Mouse (Mus musculus): ENCODE data around the gene Emilin3.

Emilin3 gene

DNA sequence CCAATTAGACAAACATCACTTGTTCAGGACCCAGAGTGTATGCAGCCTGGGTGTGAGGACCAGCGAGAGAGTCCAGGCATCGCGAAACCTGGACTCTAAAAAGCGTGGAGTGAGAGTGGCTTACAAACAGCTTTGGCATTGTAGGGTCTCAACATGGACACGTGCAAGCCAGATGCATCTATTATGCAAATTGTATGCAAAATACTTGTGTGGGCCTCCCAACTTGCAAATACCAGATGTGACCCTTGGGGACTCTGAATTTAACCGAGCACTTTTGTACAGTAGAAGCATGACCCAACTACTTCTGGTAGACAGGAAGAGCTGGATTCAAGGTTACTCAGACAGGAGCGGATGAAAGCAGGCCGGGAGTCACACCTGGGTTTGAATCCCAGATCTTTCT is 4.6 kb upstream of the Emilin3 start:
- no peak for DNase-seq (ENCODE audit: low read depth, low spot score)

DNA sequence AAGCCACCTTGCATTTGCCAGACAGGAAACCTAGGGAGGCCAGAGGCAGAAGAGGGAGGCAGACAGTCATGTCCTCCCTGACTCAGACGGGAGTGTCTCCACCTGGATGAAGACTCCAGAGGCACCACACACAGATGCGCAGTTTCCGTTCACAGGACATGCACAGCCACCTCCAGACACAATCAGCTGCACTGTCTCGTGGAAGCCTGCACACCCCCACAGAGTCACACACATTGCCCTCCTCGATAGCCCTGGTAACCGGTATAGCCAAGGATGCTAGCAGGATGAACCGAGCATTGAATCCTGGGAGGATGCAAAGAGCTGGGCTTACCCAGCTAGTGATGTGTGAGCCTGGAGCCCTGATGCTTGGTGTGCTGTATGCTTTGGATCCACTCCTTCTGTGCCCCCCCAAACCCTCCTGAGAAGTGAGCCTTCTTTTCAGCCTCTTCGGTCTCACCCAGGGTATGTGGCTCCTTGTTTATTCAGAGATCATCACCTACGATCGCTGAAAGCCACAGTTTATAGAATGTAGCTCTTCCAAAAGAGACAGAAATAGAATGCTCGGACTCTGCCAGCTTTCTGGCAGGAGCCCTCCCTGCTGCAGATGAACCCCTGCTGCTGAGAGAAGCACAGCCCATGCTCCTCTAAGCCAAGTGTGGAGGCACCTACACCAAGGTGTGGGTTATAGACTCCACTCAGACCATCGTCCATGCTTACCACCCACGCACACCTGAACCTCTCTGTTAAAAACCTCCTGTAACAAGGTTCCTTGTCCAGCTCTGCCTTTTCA is 3.9 kb upstream of the Emilin3 start:
- DNase-seq (ENCODE audit: low read depth, low spot score), result no peak

DNA sequence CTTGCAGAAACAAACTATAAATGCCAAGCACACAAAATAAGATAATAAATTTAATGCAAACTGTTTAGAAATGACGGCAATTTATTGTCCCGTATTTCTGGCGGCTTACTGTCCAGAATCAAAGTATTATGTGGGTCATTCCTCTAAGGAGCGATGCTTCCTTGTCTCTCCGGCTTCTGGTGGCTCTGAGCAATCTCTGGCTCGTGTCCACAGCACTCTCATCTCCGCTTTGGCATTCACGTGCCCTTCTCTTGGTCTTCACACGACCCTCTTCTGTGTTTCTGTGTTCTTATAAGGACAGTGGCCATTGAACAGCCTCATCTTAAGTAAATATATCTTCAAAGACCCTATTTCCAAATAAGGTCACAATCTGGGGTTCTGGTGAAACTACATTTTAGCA is 2.5 kb upstream of the Emilin3 start:
- DNase-seq (ENCODE audit: low read depth, low spot score), result no peak

DNA sequence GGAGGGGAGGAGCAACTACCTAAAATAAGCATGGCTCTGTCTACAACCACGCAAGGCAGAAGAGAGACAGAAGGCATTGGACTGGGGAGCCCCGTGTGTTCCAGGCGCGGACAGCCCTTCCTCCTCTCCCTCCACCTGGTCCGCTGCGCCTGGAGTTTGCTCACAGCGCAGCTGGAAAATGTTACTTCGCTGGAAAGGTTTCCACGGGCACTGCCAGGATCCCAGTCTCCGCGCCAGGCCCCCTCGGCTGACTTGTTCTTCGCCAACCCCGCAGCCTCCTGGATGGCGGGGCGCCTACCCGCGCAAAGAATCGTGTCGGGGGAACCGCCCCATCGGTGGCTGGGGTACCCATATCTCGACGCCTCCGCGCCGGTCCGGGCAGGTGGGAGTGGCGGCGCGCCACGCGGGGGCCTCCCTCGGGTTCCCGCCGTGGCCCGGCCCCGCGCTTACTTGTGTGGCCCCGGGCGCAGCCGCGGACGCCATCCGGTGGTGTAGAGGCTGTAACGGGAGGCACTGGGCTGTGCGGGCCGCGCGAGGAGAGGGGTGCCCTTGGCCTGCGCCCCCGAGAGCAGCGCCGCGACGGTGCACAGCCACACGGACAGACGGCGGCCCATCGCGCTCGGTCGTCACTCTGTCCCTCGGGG is 448 bp downstream of the Emilin3 start:
- DNase-seq (ENCODE audit: low read depth, low spot score), result no peak

DNA sequence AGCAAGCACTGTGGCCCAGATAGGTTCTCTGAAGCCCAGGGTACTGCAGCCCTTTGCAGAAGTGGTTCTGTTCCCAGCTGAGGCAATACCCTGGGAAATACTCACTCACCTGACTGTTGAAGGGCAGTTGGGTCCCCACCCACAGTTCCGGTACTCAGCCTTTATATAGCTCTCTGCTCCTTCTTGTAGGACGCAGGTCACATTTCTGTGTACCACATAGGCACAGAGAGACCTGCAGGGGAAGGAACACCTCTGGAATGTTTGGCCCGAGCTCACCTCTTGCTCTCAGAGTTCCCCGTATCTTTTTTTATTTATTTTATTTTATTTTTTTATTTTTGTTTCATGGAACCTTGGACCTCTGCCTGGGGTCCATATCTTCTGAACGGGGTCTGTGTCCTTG is 1.5 kb downstream of the Emilin3 start:
- DNase-seq (ENCODE audit: low read depth, low spot score), result no peak

DNA sequence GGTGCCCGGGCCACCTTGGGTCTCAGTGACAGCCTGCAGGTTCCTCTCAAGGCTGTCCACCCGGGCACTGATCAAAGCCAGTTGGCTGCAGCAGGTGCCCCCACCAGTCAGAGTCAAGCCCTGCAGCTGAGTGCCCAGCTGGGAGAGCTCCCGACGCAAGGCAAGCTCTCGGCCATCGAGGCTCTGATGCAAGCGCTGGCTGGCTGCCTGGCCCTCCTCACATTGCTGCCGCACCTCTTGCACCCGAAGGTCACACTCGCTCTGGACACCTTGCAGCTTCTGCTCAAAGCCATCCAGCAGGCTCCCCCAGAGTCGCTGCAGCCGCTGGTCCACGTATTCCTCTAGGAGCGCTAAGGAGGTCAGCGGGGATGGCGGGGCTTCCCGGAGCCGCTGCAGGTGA is 3.5 kb downstream of the Emilin3 start:
- no peak for DNase-seq (ENCODE audit: low read depth, low spot score)

DNA sequence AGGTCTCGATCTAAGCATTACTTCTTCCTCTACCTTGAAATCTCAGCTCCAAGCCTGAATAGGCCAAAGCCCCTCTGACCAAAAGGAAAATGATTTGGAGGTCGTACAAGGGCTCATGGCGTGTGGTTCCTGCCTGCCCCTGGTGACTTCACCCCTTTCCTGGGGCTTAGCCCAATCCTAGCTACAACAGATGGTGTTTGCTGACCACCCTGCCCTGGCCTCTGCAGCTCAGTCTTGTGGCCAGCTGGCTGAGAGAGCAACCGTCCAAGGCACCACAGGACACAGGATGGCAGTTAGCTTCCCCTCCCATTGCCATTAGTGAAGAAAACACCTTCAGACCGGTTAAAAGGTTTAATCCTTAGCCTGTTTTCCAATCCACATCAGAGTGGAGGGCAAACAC is 6.0 kb downstream of the Emilin3 start:
- DNase-seq (ENCODE audit: low read depth, low spot score), result no peak

DNA sequence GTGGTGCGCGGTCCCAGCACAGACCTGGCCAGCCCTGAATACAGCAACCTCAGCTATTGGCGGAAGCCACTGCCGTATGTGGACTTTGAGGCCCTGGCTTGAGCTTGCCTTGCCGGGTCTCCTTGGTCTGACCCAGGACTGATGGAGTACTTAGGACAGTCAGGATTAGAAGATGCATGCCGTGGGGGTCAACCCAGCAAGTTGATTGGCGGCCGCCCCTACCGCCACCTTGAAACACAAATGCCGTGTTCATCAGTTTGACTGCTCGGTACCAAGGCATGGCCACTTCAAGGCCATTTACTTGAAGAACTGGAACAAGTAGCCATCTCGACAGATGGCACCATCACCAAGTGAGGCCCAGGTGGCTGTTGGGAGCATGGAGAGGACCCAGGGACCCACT is 6.8 kb downstream of the Emilin3 start:
- no peak for DNase-seq (ENCODE audit: low read depth, low spot score)

DNA sequence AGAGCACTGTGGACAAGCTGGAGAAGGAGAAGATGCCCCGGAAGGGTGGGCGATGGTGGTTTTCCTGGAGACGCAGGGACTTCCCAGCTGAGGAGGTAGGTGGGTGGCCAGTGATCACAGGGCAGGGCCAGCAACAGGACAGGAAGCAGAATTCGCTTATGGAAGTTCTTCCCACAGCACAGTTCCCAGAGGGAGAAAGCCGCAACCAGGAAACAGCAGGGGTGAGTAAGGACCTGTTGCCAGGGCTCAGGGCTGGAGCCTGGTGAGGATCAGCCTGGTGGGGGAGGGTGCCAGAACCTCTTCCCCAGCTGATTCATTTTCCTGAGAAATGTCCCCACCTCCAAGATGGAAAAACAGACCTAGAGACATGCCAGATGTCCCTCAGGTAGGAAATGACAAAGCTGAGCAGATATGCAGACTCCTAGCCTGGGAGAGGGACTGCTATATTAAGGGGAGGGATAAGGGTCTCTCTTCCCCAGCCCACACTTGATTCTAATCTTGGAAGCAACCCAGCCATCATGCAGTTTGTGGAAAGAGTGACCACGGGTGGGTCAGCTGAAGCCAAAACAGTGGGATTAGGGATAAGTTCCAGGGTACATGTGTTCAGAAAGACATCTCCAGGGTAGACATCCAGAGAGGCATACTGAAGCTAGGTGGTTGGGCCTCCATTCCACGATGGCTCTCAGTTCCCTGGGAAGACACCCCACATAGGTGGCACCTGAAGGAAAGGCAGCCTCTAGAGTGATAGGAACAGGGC is 10.3 kb downstream of the Emilin3 start:
- DNase-seq (ENCODE audit: low read depth, low spot score), result no peak

DNA sequence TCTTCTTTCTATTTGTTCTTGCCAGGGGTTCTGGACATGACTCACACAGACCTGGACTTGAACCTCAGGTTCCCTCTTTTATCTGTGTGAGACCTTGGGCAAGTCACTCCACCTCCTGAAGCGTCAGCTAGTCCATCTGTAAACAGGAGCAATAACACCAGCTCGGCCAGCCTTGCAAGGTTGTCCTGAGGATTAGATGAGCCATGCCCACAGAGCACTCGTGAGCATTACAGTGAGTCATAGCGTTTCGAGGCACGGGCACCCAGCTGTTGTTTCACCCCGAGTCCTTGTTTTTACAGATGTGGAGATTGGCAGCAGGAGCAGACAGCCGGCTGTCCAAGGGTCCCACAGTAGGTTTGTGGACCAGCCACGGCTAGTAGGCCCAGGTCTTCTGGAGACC is 20.4 kb downstream of the Emilin3 start:
- no peak for DNase-seq (ENCODE audit: low read depth, low spot score)

DNA sequence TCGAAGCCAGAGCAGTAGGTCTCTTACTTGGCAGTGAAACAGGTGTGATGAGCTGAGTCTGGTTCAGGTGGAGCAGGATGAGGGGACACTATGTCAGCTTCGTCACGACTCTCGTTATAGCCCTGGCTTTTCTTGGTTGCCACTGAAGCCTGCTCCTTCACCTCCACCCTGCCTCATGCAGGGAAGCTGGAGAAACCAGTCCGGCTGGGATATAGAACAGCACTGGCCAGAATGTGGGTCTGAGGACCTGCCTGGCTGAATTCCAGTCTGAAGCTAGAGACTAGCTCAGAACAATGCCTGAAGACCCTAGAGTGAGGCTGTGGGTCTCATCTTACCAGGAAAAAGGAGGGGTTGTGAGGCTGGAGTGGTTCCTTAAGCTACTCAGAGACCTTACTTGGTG is 21.1 kb downstream of the Emilin3 start:
- DNase-seq (ENCODE audit: low read depth, low spot score), result no peak

DNA sequence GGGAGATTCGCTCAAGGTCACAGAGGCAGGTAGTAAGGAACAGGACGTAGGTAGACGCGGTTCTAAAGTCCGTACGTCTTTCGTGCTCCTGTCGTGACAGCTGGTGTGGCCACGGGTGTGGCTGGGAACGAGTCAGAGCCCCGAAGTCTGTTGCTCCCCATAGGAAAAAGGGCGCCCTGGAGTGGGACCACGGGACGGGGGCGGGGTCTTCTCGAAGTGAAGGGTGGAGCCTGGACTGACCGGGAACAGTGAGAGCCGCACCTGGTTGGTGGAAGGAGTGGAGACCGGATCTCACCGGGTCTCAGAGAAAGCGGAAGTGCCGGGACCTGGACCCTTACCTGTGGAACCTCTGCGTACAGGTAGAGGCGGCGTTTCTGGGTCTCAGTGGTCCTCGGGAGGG is 24.3 kb downstream of the Emilin3 start:
- peak; percentile 48 for DNase-seq (ENCODE audit: low read depth, low spot score)

DNA sequence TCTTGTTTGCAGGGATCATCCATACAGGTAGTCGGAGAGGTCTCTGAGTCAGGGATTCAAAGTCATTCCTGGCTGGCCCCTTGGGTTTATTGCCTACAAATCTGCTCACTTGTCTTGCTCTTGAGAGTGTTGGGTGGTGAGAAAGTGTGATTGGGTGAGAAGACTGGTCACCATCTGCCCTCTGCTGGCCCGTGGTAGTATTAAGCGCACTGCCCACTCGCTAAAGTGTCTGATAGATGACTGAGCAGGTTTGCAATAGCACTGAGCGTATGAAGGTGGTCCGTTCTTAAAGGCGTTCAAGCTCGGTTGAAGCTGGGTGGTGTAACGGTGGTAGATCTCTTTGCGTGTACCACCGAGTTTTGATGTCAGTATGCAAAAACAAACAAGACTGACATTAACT is 24.8 kb downstream of the Emilin3 start:
- DNase-seq (ENCODE audit: low read depth, low spot score), result peak; percentile 85

DNA sequence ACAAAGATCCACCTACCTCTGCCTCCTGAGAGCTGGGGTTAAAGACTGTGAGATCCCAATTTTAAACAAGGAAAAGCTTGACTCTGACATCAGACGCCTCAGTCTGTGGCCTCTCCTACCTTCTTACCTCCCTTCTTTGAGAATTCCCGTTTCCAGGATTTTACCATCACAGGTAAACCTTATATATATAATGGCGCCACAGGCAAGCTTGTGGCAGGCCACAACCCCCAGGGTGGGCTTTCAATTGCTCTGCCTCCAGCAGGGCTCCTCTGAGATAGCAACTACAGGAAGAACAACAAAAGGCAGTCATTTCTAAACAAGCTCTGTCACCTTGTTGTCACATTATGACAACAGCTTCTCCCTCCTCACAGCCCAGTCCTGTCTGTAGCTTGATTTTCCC is 25.9 kb downstream of the Emilin3 start:
- no peak for DNase-seq (ENCODE audit: low read depth, low spot score)

DNA sequence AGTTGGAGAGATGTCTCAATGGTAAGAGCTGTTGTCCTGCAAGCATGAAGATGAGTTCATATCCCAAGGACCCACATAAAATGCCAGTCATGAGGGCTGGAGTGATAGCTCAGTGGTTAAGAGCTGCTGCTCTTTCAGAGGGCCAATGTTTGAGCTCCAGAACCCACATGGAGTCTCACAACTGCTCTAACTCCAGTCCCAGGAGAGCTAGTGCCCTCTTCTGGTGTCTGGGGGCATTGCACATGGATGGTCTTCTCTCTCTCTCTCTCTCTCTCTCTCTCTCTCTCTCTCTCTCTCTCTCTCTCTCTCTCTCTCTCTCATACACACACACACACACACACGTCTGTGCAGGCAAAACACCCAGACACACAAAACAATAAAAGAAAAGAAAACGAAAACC is 27.3 kb downstream of the Emilin3 start:
- DNase-seq (ENCODE audit: low read depth, low spot score), result peak; percentile 79

DNA sequence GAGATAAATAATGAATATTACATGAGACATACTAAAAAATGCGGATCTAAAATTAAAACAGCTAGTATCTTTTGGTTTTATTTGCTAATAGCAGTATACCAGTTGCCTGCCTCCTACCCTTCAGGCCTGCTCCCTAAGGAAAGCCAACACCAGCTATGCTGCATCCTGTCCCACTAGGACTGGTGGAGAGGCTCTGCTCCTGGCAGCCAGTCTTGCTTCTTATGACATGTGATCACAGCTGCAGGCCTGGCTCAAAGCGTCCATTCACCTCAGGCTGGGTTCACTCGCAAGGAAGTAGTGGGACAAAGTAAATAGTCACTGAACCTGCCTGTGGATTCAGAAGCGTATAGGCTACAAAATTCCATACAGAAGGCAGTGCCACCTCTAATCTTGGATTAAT is 28.2 kb downstream of the Emilin3 start:
- no peak for DNase-seq (ENCODE audit: low read depth, low spot score)

DNA sequence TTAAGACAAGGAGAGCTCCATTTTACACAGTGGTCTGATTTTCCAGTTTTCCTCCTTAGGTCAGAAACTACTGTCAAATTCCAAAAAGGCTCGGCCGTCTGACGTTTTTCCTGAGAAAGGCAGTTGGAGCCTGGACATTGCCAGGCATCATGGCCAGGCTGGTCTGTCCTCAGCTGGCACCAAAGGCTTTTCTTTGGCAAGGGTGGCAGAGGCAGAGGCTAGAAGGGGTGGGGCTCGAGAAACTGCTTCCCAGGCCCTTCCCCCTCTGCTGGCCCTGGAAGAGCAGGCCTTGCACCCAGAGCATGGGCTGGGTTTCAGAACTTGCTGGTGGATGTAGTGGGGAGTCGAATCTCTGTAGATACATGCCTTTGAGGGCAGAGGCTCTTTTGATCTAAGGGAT is 29.7 kb downstream of the Emilin3 start:
- no peak for DNase-seq (ENCODE audit: low read depth, low spot score)

DNA sequence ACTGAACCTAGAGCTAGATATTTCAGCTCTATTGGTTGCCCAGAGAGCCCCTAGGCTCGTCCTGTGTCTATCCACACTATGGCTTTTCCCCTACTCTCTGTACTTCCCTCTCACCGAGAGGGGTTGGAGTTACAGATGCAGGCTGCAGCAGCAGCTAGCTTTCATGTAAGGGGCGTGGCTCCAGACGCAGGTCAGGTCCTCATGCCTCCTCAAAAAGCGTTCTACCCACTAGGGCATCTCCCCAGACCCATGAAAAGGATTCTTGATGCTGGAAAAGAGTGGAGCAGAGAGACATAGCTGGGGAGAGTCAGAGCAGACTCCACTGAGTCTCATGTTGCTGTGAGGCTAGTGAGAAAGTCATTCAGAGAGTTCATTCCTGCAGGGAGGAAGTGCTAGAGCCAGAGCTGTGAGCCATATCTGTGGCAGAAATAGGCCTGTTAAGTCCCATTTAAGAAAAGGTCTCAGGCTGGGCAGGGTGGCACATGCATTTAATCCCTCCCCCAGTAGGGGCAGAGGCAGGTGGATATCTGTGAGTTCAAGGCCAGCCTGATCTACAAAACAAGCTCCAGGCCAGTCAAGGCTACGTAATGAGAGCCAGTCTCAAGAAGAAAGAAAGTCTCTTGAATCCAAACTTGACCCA is 30.5 kb downstream of the Emilin3 start:
- DNase-seq (ENCODE audit: low read depth, low spot score), result no peak

DNA sequence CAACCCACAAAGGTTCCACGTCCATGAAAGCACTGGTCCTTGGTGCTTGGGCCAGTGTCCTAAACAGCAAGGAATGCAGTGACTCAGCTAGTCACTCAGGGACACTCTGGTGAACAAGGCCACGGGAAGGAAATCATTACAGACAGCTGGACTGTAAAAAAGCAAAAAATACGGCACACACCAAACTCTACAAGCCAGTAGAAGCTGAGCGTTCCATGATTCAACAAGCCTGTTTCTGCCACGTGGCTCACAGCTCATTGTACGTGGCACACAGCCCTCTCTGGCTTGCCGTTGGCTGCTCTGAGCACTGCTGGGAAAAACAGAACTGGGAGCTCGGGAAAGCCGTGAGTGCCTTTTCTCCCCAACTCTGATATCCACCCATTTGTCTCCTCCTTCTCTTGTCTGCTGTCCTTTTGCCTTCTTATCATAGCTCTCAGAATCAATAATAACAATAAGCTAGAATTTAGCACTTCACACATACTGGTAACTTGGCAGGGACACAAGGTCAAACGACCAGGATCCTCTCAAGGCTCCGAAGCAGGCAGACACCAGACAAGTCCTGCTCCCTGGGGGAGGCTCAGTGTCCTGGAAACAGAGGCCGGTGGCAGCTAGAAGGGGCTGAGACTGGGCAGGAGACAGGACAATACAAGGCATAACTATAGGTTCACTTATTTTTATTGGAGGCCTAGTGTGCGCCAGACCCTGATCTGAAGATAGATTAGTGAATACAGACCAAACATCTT is 31.5 kb downstream of the Emilin3 start, which contains the start of gene Lpin3:
Gene Lpin3 (plus strand): TSS at position 218 of the 743 bp plus-strand sequence.
- no peak for DNase-seq (ENCODE audit: low read depth, low spot score)

DNA sequence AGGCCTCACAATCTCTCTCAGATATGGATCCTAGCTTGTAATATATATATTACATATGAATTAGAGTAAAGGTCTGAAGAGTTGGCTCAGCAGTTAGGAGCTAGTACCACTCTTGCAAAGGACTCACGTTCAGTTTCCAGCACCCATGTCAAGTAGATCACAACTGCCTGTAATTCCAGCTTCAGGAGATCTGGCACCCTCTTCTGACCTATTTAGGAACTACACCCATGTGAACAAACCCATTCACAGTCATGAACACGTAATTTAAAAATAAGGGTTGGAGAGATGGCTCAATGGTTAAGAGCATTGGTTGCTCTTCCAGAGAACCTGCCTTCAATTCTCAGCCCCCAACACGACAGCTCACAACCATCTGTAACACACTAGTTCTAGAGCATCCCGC is 36.0 kb downstream of the Emilin3 start:
- DNase-seq (ENCODE audit: low read depth, low spot score), result peak; percentile 72

DNA sequence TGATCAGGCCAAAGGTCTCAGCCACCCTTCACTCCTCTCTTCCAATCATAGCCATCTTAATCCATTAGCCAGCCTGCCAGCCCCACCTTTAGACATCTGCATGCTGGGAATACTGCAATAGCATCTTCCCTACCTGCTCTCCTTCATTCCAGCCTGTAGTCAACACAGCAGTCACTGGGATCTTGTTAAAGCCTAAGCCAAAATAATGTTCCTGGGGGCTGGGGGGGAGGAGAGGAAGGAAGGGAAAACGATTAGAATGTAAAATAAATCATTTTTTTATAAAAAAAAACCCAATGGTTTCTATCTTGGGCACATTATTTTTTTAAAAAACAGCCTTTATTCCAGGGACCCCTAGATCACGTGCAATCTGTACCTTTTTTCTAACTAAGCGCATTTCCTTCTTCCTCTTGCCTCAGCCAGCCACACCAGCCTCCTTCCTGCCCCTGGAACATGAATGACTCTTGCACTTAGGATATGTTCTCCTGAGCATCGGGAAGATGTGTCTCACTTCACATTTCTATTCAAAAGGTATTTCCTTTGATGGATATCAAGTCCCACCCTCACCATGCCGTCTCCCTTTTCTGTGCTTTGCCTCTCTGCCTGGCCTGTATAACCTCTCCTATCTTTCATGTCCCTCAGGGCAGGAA is 37.8 kb downstream of the Emilin3 start:
- DNase-seq (ENCODE audit: low read depth, low spot score), result no peak
